Mouse (Mus musculus): ENCODE results near the gene Mrpl21. TPM values are rescaled to one million over a fixed set of nuclear protein-coding genes. Genes with fewer than 3 reads are reported as not detected.

The Mrpl21 gene
- polyA plus RNA-seq, 1 experiment, result 3.5 TPM

DNA sequence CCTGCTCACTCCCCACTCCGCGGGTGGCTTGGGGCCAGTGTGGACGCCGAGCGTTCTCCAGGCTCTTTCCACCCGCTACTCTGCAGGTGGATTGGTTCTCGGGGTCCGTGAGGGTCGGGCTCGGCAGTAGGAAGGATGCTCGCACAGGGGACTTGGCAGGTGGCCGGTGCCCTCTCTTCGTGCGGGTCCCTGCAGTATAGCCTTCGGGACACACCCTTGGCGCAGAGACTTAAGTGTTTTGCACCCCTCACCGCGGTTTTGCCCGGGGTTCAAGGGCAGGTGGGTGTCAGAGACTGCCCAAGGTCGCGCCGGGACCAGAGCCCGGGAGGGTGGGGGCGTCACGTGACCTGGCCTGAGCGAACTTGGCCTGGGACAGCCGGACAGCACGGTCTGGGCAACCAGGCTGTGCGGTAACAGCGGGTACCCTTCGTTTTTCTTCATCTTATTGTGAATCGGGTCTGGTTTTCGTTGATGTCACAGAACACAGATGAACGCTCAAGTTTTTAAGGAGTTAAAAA lies 41.1 kb downstream of the Mrpl21 start:
- no peak for TF ChIP-seq GATA1 (IDR thresholded peaks at IDR 0.05; ENCODE audit: low read length)

DNA sequence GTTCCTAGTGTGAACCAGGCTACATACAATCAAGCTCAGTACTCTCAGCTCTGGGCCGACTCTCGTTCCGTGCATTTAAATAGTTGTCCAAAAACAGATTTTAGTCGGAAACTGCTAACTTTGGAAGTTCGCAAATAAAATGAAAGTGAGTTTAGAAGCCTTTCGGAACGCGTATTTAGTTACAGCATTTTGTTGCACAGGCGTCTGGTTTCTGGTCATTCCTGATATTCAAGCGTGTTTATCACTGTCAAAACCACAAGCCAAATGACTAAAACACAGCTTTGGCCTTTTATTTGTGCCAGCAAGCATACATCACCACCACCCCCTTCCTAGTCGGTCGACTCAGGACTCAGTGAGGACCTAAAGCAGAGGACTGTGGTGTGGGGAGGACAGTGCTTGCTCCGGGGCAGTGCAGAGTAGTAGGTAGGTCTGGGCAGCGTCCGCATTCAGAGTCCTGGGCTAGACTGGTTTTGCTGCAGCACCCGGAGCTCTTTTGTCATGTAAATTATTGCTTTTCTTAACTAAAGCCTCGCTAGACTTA lies 41.6 kb downstream of the Mrpl21 start:
- TF ChIP-seq GATA1 (IDR thresholded peaks at IDR 0.05; ENCODE audit: low read length), result no peak

DNA sequence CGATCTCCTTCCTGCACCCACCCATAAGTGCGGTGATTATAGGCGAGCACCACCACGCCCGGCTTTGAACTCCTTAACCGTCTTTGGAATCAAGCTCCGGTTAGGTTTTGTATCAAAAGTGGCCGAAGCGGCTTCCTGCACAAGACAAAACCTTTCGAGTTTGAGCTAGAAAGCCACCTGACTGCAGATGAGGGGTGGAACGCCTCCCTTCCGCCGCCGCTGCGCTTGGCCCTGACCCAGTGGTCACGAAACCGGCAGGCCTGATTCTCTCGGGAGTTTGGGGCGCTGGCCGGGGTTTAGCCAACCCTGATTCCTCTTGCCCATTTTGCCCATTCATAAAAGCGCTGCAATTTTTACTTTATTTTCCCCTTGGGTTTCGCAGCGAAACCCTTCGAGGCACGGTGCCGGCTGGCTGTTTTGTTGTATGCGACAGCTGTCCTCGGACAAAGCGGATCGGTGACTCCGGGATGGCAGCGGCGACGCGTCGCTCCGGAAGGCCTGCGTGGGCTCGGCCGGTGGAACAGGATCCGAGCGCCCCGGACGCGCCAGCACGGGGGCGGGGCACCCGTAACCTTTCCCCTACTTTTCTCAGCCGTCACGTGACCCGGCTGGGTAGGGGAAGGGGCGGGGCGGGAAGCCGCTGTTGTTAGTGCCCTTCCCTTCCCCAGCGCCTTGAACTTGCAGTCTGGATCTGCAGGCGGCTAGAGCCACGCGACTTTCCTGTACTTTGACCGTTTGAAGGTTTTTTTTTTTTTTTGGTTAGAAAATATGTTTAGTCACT lies 42.4 kb downstream of the Mrpl21 start:
- TF ChIP-seq GATA1 (IDR thresholded peaks at IDR 0.05; ENCODE audit: low read length), result no peak

DNA sequence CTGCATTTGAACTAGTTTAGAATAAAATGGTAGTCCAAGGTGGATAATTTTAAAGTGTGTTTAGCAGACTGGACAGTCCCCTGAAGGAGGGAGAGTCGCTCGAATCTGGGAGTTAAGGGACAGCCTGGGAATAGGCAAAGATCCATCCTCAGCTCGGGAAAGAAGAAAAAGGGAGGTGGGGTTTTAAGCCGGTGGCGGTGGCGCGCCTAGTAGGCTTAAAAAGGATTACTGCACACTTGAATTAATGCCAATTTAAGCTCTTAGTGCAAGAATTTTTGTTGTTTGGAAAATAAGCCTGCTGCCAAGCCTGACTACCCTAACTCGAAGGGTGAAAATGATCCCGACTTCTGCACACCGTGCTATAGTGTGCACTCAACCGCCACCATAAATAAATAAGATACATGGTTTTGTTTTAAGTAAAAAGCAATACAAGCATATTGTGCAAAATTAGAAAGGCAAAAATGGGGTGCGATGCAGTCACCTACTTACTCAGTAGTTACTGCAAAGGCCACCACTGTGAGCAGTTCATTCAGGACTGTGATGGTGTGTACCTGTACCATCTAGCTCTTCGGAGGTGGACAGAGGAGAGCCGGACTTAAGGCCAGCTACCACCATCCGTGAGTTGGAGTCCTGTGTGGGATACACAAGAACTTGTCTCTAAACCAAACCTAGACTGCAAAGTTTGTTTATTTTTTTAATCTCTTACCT lies 43.2 kb downstream of the Mrpl21 start:
- no peak for TF ChIP-seq GATA1 (IDR thresholded peaks at IDR 0.05; ENCODE audit: low read length)

DNA sequence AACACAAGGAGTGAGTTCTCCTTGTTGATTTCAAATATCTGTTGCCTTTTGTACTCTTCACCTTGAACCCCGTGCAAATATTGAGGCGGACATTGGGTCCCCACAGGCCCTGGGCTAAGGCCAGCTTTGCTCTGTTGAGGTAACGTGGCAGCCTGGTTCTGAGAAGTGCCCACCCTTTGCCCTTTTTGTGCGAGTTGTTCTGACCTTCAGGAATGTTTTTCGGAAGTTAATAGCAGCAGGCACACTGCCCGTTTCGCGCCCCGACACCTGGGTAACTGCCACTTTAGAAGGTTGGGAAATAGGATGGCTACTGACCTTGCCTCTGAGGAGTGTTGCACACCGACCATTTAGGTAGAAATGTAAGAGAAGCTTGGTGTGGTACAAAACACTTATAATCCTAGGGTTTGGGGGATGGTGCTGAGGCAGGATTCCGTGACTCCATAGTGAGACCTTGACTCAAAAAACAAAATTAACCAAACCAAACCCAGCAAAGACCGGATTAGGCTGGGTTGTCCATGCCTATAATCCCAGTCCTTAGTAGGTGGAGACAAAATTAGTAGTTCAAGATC lies 43.9 kb downstream of the Mrpl21 start:
- TF ChIP-seq GATA1 (IDR thresholded peaks at IDR 0.05; ENCODE audit: low read length), result no peak

DNA sequence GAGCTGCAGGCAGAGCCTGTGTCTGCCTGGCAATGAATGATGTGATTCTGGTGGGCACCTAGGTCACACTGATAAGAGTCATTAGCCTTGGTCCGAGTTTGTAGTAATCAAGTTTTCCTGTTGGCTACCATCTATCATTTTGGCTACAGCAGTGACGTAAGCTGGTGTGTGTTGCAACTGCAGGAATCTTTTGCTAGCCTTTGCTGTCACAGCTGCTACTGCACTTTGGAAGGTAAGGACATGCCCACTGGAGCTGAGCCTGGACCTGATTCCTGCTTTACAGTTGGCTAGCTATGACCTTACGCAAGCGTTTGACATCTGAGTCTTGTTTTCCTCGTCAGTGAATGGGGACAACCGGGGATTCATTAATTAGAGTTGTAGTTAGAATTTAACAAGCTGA lies 50.5 kb downstream of the Mrpl21 start:
- no peak for TF ChIP-seq GATA1 (IDR thresholded peaks at IDR 0.05; ENCODE audit: low read length)

DNA sequence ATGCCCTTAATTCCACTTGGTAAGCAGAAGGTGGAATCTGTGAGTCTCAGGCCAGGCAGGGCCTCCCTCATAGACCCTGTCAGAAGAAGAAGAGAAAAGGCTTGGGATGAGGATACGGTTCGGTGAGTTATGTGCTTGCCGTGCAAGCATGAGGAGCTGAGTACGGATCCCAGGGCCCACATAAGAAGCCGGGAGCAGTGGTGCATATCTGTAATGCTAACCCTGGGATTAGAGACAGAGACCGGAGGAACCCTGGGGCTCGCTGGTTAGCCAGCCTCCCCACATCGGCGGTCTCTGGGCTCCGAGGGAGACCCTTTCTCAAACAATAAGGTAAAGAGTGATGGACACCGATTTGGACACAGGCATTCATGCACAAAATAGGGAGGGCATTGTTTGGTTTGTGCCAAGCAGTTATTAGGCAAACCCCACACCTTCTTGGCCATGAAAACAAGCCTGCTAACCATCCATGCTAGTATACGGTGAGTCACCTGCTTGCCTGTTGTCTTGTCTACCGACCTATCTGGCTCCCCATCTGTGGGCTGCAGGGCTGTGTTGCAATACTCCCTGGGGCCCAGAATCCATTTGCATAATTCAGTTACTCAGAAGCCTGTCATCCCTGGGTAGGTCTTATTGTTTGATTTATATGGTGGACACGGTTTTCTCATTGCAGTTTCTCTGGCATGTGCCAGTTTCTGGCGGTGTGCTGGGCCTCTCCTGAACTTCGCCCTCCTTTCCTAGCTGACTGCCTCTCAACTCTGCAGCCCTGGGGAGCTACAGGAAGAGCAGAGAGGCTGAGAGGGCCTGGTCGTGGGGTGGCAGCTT lies 51.2 kb downstream of the Mrpl21 start:
- no peak for TF ChIP-seq GATA1 (IDR thresholded peaks at IDR 0.05; ENCODE audit: low read length)

DNA sequence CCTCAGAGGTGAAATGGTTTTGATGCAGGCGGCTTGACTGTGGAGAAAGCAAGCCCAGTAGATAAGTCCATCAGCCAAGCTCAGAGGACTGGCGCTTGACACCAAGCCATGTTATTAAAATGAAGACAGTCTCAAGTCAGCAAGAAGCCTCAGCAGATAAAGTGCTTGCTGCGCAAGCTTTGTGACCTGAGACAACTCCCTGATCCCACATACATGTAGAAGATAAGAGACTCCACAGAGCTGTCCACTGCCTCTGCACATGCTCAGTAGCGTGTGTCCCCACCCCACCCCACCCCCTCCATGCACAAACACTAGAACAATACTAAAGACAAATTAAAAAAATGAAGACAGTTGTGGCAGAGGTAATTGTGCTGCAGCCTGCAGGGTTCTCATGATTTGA lies 51.8 kb downstream of the Mrpl21 start:
- no peak for TF ChIP-seq GATA1 (IDR thresholded peaks at IDR 0.05; ENCODE audit: low read length)

DNA sequence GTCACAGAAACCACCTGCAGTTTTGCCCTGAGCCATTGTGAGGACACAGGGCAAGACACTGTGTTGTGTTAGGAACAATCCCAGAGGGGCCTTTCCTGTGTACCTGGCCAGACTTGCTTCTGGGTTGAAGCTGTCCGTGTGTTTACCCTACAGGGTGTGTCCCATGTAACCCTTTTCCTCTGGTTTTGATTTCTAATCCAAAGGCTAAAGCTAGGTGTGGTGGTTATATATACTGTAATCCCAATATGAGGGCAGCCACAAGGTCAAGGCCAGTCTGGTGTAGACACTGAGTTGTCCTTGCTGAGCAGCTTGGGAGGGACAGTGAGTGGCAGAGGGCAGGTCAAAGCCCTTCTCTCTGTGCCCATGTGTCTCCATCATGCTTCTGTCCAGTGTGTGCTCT lies 53.2 kb downstream of the Mrpl21 start:
- TF ChIP-seq GATA1 (IDR thresholded peaks at IDR 0.05; ENCODE audit: low read length), result no peak

DNA sequence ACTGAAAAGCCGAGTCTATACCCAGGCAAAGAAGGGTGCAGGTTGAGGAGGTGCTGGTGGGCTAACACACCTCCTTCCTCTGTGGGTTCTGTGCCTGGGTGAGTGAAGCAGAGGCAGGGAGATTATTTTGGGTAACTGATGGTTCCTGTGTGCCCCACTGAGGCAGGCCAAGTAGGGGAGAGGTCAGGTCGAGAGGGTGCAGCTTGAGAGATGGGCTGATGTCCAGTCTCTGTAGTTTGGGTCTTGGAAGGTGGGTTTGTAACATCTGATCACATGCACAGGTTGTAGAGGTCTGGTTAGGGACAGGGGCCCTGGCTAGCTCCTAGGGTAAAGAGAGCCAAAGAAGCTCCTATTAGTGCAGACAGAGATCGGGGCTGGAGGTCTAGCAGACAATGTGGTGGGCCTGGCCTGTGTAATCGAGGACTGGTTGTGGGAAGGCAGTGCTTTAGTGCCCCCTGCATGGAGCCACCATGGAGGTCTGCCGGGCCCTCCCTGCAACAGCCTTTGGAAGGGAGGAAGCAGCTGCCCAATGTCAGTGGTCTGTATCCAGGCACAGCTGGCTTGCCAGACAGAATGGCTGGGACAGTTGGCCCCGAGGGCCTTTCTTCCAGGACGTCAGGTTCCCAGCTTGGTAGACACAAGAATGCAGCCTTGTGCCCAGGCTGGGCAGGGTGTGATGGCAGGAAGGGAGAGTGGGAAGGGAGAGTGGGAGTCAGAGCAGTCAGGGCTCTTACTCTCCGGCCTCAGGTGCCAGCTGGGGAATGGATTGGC lies 54.0 kb downstream of the Mrpl21 start:
- no peak for TF ChIP-seq GATA1 (IDR thresholded peaks at IDR 0.05; ENCODE audit: low read length)

DNA sequence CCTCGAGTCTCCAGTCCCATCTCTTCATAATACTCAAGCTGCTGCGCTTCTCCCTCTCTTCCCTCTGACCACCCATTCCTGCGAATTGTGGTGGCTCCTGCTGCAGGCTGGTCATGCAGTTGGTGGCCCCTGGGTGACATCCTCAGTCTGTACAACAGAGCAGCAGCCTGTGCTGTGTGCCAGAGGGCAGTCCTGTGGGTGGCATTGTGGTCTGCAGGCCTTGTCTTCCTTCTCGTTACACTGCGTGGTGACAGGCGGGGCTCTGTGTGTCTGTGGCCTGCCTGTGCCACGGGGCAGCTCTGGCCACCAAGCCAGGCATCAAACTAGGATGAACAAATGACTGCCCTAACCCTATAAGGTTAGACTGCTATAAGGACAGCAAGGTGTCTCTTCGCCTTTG lies 56.5 kb downstream of the Mrpl21 start:
- TF ChIP-seq GATA1 (IDR thresholded peaks at IDR 0.05; ENCODE audit: low read length), result no peak

DNA sequence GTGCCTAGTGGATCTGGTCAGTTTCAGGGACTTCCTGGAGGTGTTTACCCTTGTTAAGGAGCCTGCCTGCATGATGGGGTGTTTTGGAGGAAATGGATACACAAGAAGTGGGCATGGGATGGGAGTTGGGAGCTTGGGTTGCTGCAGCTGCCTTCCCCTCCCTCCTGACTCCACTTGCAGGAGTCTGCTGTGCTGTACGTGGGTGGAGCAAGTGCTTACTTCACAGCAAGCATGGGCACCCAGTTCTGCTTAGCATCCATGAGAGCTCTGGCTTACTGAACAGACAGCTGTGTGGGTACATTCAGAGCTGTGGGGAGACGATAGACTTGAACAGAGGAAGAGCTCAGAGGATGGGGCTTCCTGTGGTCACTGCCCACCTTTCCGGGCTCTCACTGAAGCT lies 58.3 kb downstream of the Mrpl21 start:
- no peak for TF ChIP-seq GATA1 (IDR thresholded peaks at IDR 0.05; ENCODE audit: low read length)

Other genes starting within 250 kb of the Mrpl21 start
- 9.1 and 9.4 TPM in 2 replicates for gene Ighmbp2, start 116 bp downstream of the Mrpl21 start, polyA plus RNA-seq (2012)
- 2.1 and 2.3 TPM in 2 replicates for gene Cpt1a, start 39.4 kb downstream of the Mrpl21 start, polyA plus RNA-seq (2012)
- not detected in 2 replicates for gene Tesmin, start 106.0 kb downstream of the Mrpl21 start, polyA plus RNA-seq (2012)
- not detected in 2 replicates for gene Gal, start 131.6 kb downstream of the Mrpl21 start, polyA plus RNA-seq (2012)